Mouse (Mus musculus) thymus, postnatal 36 days (tissue): ENCODE measurements around the gene Tpt1.

Source experiments
- DNase-seq, 2 experiments: peaks; one replicate each; pipeline ENCODE4 v3.0.0; 2022; ENCODE audit warnings: mixed read lengths in 2 of 2

Tpt1 gene

DNA sequence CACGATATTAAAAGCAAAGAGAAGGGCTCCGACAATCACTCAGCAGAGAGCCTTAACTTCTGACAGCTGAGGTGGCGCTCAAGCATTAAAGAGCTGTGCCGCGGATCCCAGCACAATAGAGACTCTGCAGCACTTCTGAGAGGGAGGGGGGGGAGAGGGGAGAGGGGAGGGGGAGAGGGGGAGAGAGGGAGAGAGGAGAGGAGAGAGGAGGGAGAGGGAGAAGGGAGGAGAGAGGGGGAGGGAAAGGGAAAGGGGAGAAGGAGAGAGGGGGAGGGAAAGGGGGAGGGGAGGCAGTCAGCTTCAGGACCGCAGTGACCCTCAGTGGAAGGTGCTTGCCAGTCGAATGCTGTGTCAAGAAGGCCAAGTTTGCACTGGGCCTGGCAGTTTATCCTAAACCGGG, 34.1 kb downstream of the Tpt1 start:
- no peak for DNase-seq

DNA sequence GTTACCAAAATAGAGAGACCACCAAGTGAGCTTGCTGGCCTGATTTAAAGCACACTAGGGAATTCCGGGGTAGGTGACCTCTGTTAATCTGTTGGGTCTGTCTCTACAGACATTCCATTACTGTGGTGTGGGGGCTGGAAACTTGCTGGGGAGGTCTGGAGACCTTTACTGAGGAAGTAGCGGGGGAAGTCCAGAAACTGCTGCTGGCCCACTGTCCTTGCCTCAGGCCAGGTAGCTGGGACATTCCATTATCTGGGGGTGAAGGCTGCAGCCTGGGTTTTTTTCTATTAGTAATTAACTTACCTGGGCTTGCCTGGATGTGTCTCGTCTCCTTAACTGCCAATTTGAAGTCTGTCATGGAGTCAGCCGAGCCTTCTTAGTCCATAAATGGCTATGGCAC, 37.0 kb downstream of the Tpt1 start:
- DNase-seq = no peak

DNA sequence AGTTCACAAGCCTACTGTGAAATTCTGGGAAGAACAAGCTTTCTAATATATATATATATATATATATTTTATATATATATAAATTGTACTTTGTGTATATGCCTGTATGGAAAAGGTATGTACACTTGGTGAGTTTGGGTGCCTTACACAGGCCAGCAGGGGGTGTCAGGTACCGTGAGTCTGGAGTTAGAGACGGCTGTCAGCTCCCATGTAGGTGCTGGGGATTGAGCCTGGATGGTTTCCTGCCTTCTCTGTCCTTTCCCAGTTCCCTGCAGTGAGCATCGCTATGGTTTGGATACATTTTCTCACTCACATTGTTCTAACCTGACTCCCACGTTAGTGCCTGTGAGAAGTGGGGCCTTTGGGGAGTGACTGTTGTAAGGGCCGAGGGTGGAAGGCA, 38.4 kb downstream of the Tpt1 start:
- DNase-seq = no peak

DNA sequence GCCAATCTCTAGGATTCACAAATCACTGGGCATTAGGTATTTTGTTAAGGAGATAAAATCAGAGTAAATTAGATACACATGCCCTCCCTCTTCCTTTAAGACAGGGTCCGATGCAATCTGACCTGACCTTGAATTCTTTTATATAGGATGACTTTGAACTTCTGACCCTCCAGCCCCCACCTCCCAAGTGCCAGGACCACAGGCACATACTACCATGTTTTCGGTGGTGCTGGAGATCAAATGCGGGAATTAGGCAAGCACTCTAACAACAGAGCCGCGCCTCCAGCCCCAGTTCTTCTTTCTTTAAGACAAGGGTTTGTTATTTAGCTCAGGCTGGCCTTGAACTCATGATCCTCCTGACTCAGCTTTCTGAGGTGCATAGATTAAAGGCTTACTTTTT, 39.0 kb downstream of the Tpt1 start:
- DNase-seq = no peak

DNA sequence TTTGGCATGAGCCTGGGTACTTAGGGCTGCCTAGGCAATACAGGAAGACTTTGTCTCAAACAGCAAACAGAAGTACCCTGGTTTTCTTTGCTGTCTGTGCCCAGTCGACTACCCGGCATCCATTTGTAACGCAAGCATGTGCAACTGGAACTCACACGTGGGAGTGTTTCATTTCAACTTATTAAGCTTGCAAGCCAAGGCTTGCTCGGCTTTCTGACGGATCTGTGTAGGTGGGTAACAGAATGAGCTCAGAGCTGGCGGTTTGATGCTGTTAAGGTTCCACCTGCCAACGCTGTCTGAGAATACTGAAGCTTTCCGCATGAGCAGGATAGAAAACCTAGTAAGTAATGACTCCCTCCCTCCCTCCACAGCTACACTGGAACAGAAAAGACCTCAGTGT, 47.2 kb downstream of the Tpt1 start:
- no peak for DNase-seq
